Mouse (Mus musculus) stomach, postnatal 0 days (tissue): ENCODE measurements around the gene Tmem222. TPM values are rescaled to one million over a fixed set of nuclear protein-coding genes. Genes with fewer than 3 reads are reported as not detected.

Experiments used
- ATAC-seq: fragments of 200-750 bp; cut with Nextera tagmentation; 2 replicates; pipeline ENCODE4 v1.8.0; 2017; ENCODE audit not compliant: low FRiP score, low TSS enrichment
- DNase-seq: peaks from one replicate; pipeline ENCODE4 v3.0.0-alpha.2; 2016; ENCODE audit warnings: low spot score
- H3K27ac ChIP-seq: fragments of 300-500 bp; sonication (generic); replicated peaks from 2 replicates; pipeline ENCODE4 v1.5.1; 2014; ENCODE audit warnings: mild to moderate bottlenecking, control low read depth
- H3K27me3 ChIP-seq: fragments of 300-500 bp; sonication (generic); 2 replicates; pipeline ENCODE4 v1.6.1; 2014; ENCODE audit warnings: low read length; ENCODE audit not compliant: control insufficient read depth, insufficient read depth
- H3K36me3 ChIP-seq: fragments of 300-500 bp; sonication (generic); 2 replicates; pipeline ENCODE4 v1.6.1; 2014; ENCODE audit warnings: low read length, mixed read lengths; ENCODE audit not compliant: control insufficient read depth, insufficient read depth
- H3K4me1 ChIP-seq: fragments of 300-500 bp; sonication (generic); replicated peaks from 2 replicates; pipeline ENCODE4 v1.6.1; 2014; ENCODE audit warnings: antibody characterized with exemption; ENCODE audit not compliant: control insufficient read depth, insufficient read depth
- H3K4me2 ChIP-seq: fragments of 300-500 bp; sonication (generic); replicated peaks from 2 replicates; pipeline ENCODE4 v1.6.1; 2014; ENCODE audit warnings: low read depth, mild to moderate bottlenecking, control low read depth, moderate library complexity
- H3K4me3 ChIP-seq: fragments of 300-500 bp; sonication (generic); 2 replicates; pipeline ENCODE4 v1.5.1; 2014; ENCODE audit warnings: low read depth, low read length, control low read depth
- H3K9ac ChIP-seq: fragments of 300-500 bp; sonication (generic); 2 replicates; pipeline ENCODE4 v1.6.1; 2014; ENCODE audit warnings: mild to moderate bottlenecking, low read length, control low read depth, mixed read lengths
- H3K9me3 ChIP-seq: fragments of 300-500 bp; sonication (generic); 2 replicates; pipeline ENCODE4 v1.6.1; 2016; ENCODE audit warnings: low read length; ENCODE audit not compliant: control insufficient read depth
- CTCF ChIP-seq: IDR thresholded peaks from 2 replicates; pipeline ENCODE4 v1.5.1; 2016; ENCODE audit warnings: antibody characterized with exemption, low read depth, mild to moderate bottlenecking, moderate library complexity
- EP300 ChIP-seq: optimal IDR thresholded peaks from 2 replicates; pipeline ENCODE3; 2016; ENCODE audit warnings: antibody characterized with exemption
- WGBS: fragments of 180-500 bp; shearing (Covaris S2); extraction: QIAGEN DNeasy Blood & Tissue Kit; methylation state at CpG from one replicate; pipeline ENCODE4 v1.1.7; 2014; 5-methylcytosine and 5-hydroxymethylcytosine counted together
- polyA plus RNA-seq: library from polyadenylated mRNA; unstranded; fragments of >200 nt; fragmentation: Nextera tagmentation; extraction: Ambion mirVana; gene quantifications from 2 replicates; pipeline ENCODE4 v1.2.1, GENCODE M21; 2015

Tmem222 gene
- 51.4 and 53.9 TPM in 2 replicates for polyA plus RNA-seq

GRCm38 (mm10) chr4:133277104-133278026 lies at the start of gene Tmem222:
Gene Tmem222 (minus strand): TSS chr4:133277792.
- TF ChIP-seq CTCF (no peak), EP300 (no peak)
- Histone ChIP-seq H3K27ac (peak within 1 kb of the TSS; percentile 93), H3K27me3 (no peaks in the 10 kb centered on the region), H3K36me3 (no peaks in the 10 kb centered on the region), H3K4me2 (peak within 1 kb of the TSS; percentile 77), H3K9ac (peak within 1 kb of the TSS; percentile 88), H3K9me3 (no peaks in the 10 kb centered on the region), H3K4me3 (peak within 1 kb of the TSS; percentile 89), H3K4me1 (no peaks in the 10 kb centered on the region; the same call in none of the 2 replicates)
- DNase-seq = peak; percentile 95
- peak; percentile 97 for ATAC-seq
- under 1% methylated on average over 73 of the region's 73 CpGs for WGBS

- ATAC-seq = no peak
- 0 out of 2 replicates have a peak, but pooled peaks cover 3% of the 10 kb centered on the region for H3K36me3 ChIP-seq
- TF ChIP-seq EP300 = no peak
- no peaks in the 10 kb centered on the region for H3K27me3 ChIP-seq
- H3K27ac ChIP-seq = no peak overlapping the region
- H3K9me3 ChIP-seq = no peaks in the 10 kb centered on the region
- no peak overlapping the region for H3K9ac ChIP-seq
- no peak overlapping the region for H3K4me3 ChIP-seq
- H3K4me2 ChIP-seq = no peak overlapping the region
- WGBS = 86% methylated on average over 3 of the region's 3 CpGs
- no peak for DNase-seq
- H3K4me1 ChIP-seq = no peaks in the 10 kb centered on the region
Measured at GRCm38 (mm10) chr4:133319667-133320066, 42.1 kb upstream of the Tmem222 start.

- no peak for DNase-seq
- Histone ChIP-seq H3K4me3 (no peak overlapping the region), H3K9me3 (no peaks in the 10 kb centered on the region), H3K36me3 (peaks cover 3% of the 10 kb centered on the region; the same call in 1 of the 2 replicates), H3K4me1 (no peaks in the 10 kb centered on the region), H3K4me2 (no peak overlapping the region), H3K9ac (no peak overlapping the region), H3K27me3 (no peaks in the 10 kb centered on the region), H3K27ac (no peak overlapping the region)
- no peak for ATAC-seq
- whole genome bisulfite sequencing = 78% methylated on average over 5 of the region's 5 CpGs
- TF ChIP-seq CTCF = no peak
- no peak for TF ChIP-seq EP300
Measured at GRCm38 (mm10) chr4:133315991-133316390, 38.4 kb upstream of the Tmem222 start.

- TF ChIP-seq EP300 (no peak), CTCF (no peak)
- H3K36me3 ChIP-seq = no peaks in the 10 kb centered on the region; the same call in 1 of the 2 replicates
- 59% methylated on average over 8 of the region's 8 CpGs for WGBS
- H3K27me3 ChIP-seq = no peaks in the 10 kb centered on the region
- no peaks in the 10 kb centered on the region for H3K9me3 ChIP-seq
- DNase-seq (peak; percentile 44), ATAC-seq (no peak)
- H3K4me2 ChIP-seq = no peak overlapping the region
- H3K4me3 ChIP-seq = no peak overlapping the region
- no peak overlapping the region for H3K9ac ChIP-seq
- H3K4me1 ChIP-seq = no peaks in the 10 kb centered on the region
- H3K27ac ChIP-seq = no peak overlapping the region
Measured at GRCm38 (mm10) chr4:133314896-133315295, 37.3 kb upstream of the Tmem222 start.

GRCm38 (mm10) chr4:133309948-133310347 lies 32.4 kb upstream of the Tmem222 start:
- DNase-seq (peak; percentile 90), ATAC-seq (no peak)
- no peak overlapping the region for H3K4me3 ChIP-seq
- no peak overlapping the region for H3K9ac ChIP-seq
- H3K9me3 ChIP-seq = no peaks in the 10 kb centered on the region
- 0% methylated on average over 3 of the region's 3 CpGs for WGBS
- TF ChIP-seq EP300 (no peak), CTCF (peak; percentile 98)
- H3K4me2 ChIP-seq = no peak overlapping the region
- H3K27ac ChIP-seq = no peak overlapping the region
- H3K27me3 ChIP-seq = no peaks in the 10 kb centered on the region
- no peaks in the 10 kb centered on the region; the same call in 1 of the 2 replicates for H3K36me3 ChIP-seq
- no peaks in the 10 kb centered on the region for H3K4me1 ChIP-seq

- DNase-seq (peak; percentile 74), ATAC-seq (no peak)
- Histone ChIP-seq H3K4me1 (no peaks in the 10 kb centered on the region), H3K4me3 (no peak overlapping the region), H3K36me3 (peaks cover 4% of the 10 kb centered on the region; the same call in 1 of the 2 replicates), H3K9me3 (no peaks in the 10 kb centered on the region), H3K9ac (no peak overlapping the region), H3K27me3 (no peaks in the 10 kb centered on the region), H3K27ac (no peak overlapping the region), H3K4me2 (no peak overlapping the region)
- TF ChIP-seq EP300 (no peak), CTCF (peak; percentile 81)
- WGBS = 36% methylated on average over 3 of the region's 3 CpGs
Measured at GRCm38 (mm10) chr4:133307331-133307730, 29.7 kb upstream of the Tmem222 start.
